Mouse (Mus musculus): Measurements from ENCODE around the gene Hdgfl3.

GRCm38 (mm10) chr7:81856221-81856620 lies 78.1 kb downstream of the Hdgfl3 start:
- TF ChIP-seq POLR2A (IDR thresholded peaks at IDR 0.05; ENCODE audit: low read depth, low read length) (no peak), CTCF (IDR thresholded peaks at IDR 0.05; ENCODE audit: extremely low read depth, insufficient read length, insufficient replicate concordance, low read depth, low read length) (no peak)
